Mouse (Mus musculus): ENCODE measurements around the gene Sec14l2.
A peak's percentile ranks its signal among the peaks of the same experiment; 100 is the strongest.

Gene Sec14l2

DNA sequence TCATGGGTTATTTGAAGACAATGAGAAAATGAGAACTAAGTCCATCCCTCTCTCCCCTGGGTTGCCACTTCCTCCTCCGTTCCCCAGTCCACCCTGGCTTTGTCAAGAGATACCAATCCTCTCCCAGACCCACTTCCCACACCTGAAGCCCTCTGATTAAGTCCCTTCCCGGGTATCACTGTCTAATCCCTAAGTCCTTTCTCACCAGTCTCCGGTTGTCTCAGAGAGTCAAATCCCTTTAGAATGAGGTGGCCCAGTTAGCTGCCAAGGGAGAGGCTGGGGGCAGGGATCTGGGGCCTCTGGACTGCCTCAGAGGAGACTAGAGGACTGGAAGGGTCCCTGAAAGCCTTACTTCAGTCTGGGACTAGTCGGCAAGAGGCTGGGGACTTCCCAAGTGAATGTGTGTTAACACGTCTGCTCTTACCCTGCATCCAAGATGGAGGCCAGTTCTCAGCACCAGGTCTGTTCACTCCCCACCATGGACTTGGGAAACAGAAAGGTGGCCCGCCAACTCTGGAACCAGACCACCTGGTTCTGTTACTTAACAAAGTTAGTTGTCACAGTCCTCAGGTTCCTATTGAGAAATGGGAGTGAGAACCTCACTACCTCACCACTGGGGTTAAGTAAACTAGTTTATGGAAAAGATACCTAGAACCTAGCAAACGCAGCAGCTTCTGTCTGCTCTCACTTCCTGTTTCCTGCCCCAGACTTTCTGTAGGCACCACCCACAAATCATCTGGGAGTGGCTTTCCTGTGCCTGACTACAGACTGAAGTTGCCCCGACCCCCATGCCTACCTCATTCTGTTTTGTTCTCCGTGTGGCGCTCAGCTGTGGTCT lies at the start of gene Sec14l2:
Sec14l2 (minus strand) TSS at position 674 of the 838 bp plus-strand sequence.
- no peak for DNase-seq (ENCODE audit: extremely low spot score, low spot score)

- DNase-seq (ENCODE audit: extremely low spot score, low spot score), result no peak
Measured at GRCm38 (mm10) chr11:4166467-4167090, 43.4 kb upstream of the Sec14l2 start.

GRCm38 (mm10) chr11:4164701-4165100 lies 41.5 kb upstream of the Sec14l2 start:
- DNase-seq (ENCODE audit: extremely low spot score, low spot score), result no peak

DNA sequence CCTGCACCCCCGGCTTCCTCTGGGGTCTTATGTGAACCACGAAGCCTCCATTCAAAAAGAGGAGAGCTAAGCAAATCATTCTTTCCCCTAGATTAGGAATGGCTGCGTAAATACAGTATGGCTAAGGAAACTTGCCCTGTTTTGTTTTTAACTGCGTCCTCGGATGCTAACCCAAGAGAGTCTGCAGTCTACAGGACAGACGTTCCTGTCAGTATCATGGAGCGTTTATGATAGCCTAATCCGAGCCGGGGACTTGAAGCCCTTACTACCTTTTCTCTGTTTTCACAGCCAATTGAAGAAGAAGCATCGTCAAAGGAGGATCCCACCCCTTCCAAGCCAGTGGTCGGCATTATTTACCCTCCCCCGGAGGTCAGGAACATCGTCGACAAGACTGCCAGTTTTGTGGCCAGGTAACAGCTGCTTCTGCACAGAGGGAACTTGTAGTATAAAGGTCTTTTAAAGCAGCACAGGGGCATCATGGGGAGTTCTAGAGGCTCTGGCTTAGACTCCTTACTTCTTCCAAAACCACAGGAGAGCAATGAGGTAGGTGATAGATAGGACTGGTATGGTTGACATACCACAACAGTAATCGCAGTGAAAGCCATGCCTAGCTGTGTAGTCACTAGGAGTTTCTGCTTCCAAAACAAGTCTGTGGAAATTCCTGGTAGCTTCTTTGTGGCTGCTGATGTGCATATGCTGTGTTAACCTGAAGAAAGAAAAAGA lies 37.7 kb upstream of the Sec14l2 start:
- no peak for DNase-seq (ENCODE audit: extremely low spot score, low spot score)

DNA sequence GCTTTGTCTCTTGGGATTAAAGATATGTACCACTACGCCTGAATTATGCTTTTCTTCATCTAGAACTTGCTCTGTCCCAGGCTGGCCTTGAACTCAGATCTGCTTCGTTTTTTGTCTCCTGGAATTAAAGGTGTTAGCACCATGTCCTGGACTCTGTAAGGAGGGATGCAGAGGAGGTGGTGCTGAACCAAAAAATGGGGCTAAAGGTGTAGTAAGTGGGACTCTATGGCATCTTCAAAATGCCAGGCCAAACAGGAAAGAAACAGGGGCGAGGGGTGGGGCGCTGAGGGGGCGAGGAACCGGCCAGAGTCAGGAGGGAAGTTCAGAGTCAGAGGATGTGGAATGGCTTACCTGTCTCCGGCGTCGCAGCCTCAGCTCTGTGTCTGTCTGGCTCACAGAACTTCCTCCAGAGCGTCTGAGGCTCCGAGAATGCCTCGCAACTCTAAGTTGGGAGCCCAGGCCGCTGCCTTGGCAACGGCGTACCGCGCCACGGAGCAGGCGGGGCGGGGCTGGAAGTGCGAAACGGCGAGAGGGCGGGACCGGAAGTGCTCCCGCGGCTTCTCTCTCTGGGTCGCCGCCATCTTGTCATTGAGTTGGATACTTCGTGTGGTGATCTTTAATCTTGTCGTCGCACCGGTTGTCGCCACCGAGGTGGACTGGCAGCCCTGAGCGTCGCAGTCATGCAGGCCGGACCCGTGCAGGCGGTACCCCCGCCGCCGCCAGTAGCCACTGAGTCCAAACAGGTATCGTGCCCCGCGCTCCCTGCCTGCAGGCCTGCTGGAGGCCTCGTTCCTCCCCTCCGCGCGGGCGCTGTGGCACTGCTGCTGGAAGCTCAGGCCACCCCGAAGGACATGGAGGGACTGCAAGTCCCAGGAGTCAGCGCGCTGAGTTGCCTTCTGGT lies 36.8 kb upstream of the Sec14l2 start, which contains the start of the genes Ccdc157 and Sf3a1:
Ccdc157 (minus strand) TSS at position 486 of the 901 bp plus-strand sequence.
Sf3a1 (plus strand) TSS at position 543 of the 901 bp plus-strand sequence.
- DNase-seq (ENCODE audit: extremely low spot score, low spot score), result peak; percentile 94

- DNase-seq (ENCODE audit: extremely low spot score, low spot score), result no peak
Measured at GRCm38 (mm10) chr11:4158676-4159075, 35.5 kb upstream of the Sec14l2 start.

DNA sequence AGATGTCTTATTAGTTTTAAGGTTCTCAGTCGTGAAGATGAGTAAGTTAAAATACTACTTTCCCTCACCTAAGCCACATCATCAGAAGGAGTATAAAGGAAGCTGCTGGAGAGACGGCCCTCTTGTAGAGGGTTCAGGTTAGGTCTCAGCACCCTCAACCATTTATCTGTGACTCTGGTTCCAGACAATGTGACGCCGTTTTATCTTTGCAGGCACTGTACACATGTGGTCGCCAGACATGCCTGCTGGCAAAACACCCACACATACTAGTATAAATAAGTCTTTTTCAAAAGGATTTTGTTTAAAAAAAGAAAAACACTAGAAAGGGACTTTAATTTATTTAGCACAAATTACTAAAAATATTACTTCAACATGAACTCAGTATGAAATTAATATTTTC lies 32.4 kb upstream of the Sec14l2 start:
- DNase-seq (ENCODE audit: extremely low spot score, low spot score), result no peak

GRCm38 (mm10) chr11:4153694-4154093 lies 30.5 kb upstream of the Sec14l2 start:
- DNase-seq (ENCODE audit: extremely low spot score, low spot score), result no peak

DNA sequence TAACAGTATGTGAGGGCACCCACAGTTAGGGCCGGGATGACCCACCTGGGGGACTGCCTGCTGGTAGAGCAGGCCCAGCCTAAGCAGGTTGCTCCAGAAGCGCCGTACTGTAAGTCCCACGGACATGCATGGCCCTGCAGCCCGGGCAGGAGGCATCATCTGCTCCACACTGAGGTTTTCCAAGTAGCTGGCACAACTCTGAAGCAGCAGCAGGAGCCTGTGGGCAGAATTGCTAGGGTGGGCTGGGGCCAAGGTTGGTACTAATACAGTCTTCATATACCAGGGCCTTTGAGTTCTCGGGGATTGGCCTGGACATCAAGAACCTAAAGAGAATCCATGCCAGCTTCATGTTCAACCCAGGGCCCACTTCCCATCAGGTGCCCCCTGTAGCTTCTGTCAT lies 26.7 kb upstream of the Sec14l2 start:
- DNase-seq (ENCODE audit: extremely low spot score, low spot score), result no peak

GRCm38 (mm10) chr11:4148536-4149156 lies 25.4 kb upstream of the Sec14l2 start:
- DNase-seq (ENCODE audit: extremely low spot score, low spot score), result no peak

DNA sequence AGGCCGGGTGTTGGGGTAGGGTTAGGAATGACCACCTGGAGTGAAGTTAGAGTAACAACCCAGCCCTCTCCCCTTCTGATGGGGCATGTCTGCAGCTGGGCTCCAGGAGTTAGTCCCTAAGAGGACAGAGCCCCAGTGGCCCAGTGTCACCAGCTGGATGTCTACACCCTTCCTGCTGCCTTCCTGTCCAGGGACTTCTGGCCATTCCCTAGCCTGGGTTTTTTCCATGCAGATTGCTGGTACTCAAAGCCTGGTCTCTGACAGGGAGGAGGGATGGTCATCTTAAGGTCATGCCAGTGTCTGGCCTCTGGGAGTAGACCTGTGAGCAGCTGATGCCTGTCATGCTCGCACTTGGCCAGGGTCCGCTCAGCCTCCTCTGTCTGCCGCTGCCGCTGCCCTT lies 24.9 kb upstream of the Sec14l2 start:
- no peak for DNase-seq (ENCODE audit: extremely low spot score, low spot score)

GRCm38 (mm10) chr11:4147098-4147497 lies 23.9 kb upstream of the Sec14l2 start:
- no peak for DNase-seq (ENCODE audit: extremely low spot score, low spot score)

GRCm38 (mm10) chr11:4146381-4146780 lies 23.2 kb upstream of the Sec14l2 start:
- no peak for DNase-seq (ENCODE audit: extremely low spot score, low spot score)

DNA sequence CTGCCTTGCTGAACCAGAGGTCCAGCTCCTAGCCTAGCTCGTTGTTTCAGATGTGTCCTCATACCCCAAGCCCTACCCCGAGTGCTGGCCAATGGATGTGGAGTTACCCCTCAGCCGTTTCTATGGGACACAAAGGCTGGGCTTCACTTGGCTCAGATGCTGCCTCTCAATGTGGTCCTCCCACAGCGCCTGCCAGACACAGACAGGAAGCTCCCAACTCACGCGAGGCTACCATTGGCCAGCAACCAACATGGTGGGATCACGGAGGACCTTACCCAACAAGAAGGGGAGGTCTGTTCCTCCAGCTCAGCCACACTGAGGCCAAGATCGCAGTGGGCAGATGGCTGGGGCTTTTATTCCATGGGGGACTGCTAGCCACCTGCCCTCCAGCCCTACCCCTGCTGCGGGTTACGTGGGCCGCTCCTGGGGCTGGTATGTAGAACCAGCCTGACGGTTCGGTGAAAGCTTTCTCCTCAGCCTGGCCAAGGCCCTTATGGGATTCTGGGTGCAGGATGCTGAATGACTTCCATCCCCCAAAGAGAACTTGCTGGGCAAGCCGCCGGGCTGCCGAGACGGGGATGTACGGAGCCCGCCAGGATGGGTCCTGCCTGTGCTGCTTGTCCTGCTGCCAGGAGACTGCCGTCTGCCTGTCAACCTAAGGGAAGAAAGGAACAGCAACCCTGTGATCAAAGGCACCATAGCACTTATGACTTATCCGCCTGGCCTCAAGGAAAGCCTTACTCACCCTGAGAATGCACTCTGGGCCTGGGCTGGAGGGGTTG lies 20.3 kb upstream of the Sec14l2 start:
- DNase-seq (ENCODE audit: extremely low spot score, low spot score), result no peak

GRCm38 (mm10) chr11:4142352-4142751 lies 19.1 kb upstream of the Sec14l2 start:
- no peak for DNase-seq (ENCODE audit: extremely low spot score, low spot score)

GRCm38 (mm10) chr11:4141505-4141904 lies 18.3 kb upstream of the Sec14l2 start:
- no peak for DNase-seq (ENCODE audit: extremely low spot score, low spot score)

- no peak for DNase-seq (ENCODE audit: extremely low spot score, low spot score)
Measured at GRCm38 (mm10) chr11:4138964-4139363, 15.7 kb upstream of the Sec14l2 start.

GRCm38 (mm10) chr11:4134986-4135935 lies 12.0 kb upstream of the Sec14l2 start, which contains the start of gene Rnf215:
Gene Rnf215, plus strand, starts transcription at chr11:4135202.
- DNase-seq (ENCODE audit: extremely low spot score, low spot score), result peak; percentile 94
